Mouse (Mus musculus) left cerebral cortex, postnatal 36 days (tissue): ENCODE measurements at regions not wholly inside any gene's neighbourhood (a gene's known extent, or its start where the extent isn't known, plus 50 kb on each side); places are given as distances from the start of the nearest gene placed in this dataset.

Experiments
- DNase-seq, 2 experiments: peaks; one replicate each; pipeline ENCODE4 v3.0.0; 2021 to 2022; ENCODE audit warnings: low spot score in 2 of 2, mixed read lengths in 1 of 2
- intact Hi-C: fragments of 180-260 bp; cut with DNase I; formaldehyde crosslinking; loops from one replicate; pipeline ENCODE4 v1.15.1; 2025

DNA sequence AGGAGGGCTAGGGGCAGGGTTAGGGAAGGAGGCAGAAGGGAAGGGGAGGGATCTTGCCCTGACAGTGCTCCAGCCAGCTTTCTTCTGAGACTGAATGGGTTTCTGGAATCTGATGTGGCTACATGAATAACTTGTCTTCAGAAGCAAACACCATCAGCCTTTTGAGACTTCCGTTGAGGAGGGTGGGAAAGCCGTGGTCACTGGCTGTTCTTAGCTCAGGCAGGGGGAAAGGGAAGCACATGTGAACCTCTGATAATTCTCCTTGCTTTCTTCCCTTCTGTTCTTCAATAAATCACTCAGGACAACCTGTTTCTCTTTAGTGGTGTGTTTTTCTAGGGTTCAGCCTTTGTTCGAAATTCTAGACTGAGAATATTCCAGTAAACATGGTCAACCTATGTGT lies 148.9 kb downstream of the Bcl11a start:
- intact Hi-C loops = no loop called here
- DNase-seq = no peak

DNA sequence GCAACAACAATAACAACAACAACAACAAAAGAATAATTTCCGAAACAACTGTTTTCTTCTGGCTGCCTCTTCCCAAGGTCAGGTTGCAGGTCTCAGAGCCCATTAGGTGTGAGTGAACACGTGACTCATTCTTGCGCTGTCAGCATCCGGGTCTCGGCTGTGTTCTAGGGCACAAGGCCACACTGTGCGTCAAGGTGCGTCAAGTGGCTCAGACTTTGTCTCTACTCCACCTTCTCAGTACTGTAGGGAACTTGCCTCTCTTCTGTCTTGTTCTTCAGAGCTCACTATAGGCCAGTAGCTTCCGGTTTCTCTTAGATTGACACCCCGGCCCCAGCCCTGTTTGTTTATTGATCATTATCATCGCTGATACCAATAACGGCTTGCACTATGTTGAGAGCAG lies 155.5 kb downstream of the Bcl11a start:
- intact Hi-C loops = no loop called here
- DNase-seq = no peak

DNA sequence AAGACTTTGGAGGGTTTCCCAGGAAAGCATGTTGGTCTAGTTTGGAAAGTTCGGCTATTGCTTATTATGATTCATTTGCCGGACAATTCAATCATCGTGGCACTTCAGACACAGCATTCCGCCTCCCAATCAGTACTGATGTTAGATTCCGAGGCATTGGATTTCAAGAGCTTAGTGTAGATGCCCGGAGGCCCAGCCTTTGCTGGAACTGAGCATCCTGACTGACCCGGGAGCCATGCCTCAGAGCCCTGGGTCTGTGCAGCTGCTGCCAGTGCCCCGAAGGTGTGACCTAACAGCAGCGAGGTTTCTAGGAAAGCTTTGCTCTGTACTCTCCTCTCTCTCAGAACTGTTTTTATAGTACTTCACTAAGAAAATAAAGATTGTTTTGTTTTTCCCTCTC lies 156.0 kb downstream of the Bcl11a start:
- DNase-seq = no peak
- intact Hi-C loops = no loop called here

DNA sequence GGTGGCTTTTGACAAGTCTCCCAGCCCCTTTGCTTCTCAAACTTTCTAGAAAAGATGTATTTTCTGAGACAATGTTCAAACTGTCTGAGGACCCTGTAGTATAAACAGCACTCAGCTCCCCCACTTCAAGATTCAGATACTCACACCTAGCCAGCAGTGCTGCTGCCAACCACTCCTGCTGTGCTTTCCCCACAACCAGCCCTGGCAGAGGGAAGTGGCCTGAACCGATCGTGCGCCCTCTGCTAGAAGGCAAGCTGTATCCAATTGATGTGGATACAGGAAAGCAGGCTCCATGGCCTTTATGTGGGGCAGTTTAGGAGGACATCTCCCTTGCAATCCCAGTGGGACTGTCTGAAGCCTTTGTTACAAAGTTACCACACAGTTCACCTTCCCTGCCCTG lies 156.6 kb downstream of the Bcl11a start:
- intact Hi-C loops = no loop called here

GRCm38 (mm10) chr11:24235326-24235725 lies 157.5 kb downstream of the Bcl11a start:
- DNase-seq = no peak
- intact Hi-C loops = no loop called here

More for the DNA sequence above, 156.6 kb downstream of the Bcl11a start:
- no peak for DNase-seq

- intact Hi-C loops = no loop called here
- DNase-seq = no peak
These were observed 161.8 kb downstream of the Bcl11a start for GRCm38 (mm10) chr11:24239631-24240030.

GRCm38 (mm10) chr11:24242096-24242495 lies 164.2 kb downstream of the Bcl11a start:
- DNase-seq = no peak
- intact Hi-C loops = no loop called here

- DNase-seq = no peak
- intact Hi-C loops = no loop called here
These were observed 165.0 kb downstream of the Bcl11a start for GRCm38 (mm10) chr11:24242888-24243287.

GRCm38 (mm10) chr11:24245390-24245789 lies 167.5 kb downstream of the Bcl11a start:
- intact Hi-C loops = no loop called here

DNA sequence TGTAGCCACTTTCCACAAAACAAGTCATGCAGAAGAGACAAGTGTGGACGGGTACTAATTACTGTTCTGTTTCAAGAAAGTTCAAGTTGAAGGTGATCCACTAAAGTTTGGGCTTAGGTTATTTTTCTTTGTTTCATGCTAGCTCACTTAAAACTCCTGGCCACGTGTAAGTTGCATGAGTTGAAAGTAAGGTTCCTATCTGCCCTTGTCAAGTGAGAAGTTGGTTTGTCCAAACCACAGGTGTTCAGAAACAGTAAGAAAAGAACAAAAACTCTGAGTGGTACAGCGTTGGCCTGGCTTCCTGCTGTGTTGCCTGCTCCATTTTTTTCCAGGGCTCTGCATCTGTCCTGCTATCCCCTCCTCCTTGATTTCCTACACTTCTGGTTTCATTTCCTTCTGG lies 168.5 kb downstream of the Bcl11a start:
- intact Hi-C loops = no loop called here
- DNase-seq = no peak

More at GRCm38 (mm10) chr11:24245390-24245789, 167.5 kb downstream of the Bcl11a start:
- DNase-seq = no peak

DNA sequence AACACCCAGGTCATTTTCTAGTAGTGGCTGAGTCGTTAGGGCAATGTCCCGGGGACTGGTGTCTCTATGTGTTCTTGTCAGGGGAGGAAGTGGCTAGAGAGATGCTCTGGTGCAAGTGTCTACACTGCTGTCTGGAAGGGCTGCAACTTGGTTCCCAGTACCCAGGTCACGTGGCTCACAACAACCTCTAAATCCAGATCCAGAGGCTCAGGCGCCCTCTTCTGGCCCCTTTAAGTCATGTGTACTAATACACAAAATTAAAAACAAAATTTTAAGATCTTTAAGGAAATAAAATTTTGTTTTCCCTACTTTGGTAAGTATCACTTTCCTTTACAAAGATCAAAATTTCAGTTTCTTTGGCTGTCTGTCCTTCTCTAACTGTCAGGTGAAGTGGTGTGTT lies 169.4 kb downstream of the Bcl11a start:
- intact Hi-C loops = no loop called here
- DNase-seq = no peak

GRCm38 (mm10) chr11:24251516-24251915 lies 173.7 kb downstream of the Bcl11a start:
- intact Hi-C loops = no loop called here
- DNase-seq = no peak

- intact Hi-C loops = no loop called here
- DNase-seq = no peak
These were observed 177.6 kb downstream of the Bcl11a start for GRCm38 (mm10) chr11:24255201-24256060.

DNA sequence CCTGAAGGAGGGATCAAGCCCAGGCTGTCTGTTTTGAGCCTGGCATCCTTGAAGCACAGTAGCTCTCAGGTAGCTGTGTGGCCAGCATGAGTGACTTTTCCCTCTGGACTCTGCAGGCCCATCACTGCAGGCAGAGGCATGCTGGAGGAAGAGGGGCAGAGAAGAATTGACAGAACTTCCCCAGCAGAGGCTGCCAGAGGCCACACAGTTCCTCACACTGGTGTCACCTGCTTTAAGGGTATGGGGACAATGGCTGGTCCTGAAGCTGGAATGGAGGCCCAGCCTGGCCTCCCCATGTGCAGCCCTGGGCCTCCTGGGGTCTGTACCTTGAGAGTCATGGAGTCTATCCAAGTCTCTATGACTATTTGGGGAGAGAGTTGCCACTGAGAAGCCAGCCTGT lies 179.9 kb downstream of the Bcl11a start:
- intact Hi-C loops = no loop called here
- DNase-seq = no peak

DNA sequence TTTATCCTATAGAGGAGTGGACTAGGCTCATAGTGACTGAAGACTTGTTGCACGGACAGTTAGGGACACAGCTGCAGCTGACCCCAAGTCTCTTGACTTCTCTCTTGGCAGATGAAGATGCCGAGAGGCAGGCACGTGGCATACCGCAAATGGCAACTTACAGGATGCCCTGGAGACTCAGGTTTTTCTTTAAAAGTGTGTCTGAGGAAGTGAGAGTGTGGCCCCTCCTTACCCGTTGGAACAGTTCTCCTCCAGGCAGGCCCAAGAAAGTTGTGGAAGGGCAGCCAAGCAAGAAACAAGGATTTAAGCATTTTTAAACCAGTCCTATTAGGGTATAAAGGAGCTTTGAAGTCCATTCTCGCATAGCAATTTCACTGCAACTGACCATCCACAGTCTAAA lies 180.5 kb downstream of the Bcl11a start:
- no peak for DNase-seq
- intact Hi-C loops = no loop called here

DNA sequence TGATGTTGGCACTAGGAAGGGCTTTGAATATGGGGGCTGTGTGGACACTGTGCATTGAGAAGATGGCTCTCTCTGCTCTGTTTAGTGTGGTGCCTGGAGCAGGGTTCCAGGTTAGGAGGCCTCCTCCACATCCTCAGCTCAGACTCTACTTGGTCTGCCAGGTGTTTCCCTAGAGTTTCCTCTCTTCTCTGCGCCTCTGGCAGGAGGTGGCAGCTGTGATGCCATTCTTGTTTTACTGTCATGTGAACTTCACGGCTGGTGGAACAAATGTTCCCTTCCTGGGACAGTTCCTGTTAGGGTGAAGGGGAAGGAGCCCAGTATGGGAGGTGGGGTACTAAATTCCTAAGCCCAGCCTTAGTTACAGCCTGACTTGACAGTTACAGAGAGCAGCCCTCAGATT lies 181.8 kb downstream of the Bcl11a start:
- DNase-seq = no peak
- intact Hi-C loops = no loop called here

DNA sequence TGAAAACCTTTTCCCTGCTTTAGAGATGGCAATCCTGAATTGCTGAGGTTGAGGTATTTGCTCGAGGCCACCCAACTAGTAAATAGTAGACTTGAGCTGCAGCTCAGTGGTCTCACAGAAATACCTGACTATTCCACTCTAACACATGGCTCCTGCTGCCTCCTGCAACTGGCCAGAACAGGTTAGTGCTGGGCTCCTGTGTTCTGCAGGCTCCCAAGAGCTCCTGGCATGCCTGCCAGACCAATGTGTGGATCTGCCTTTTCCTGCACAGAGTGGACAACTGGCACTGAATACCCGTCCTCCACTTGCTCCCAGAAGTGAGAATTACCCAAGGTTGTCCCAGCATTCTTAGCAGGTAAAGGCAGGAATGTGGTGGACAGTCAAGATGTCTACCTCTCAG lies 191.2 kb downstream of the Bcl11a start:
- intact Hi-C loops = no loop called here
- no peak for DNase-seq

GRCm38 (mm10) chr11:24281628-24282027 lies 203.8 kb downstream of the Bcl11a start:
- intact Hi-C loops = no loop called here
- DNase-seq = peak in 1 of 2 experiments; percentile 17

DNA sequence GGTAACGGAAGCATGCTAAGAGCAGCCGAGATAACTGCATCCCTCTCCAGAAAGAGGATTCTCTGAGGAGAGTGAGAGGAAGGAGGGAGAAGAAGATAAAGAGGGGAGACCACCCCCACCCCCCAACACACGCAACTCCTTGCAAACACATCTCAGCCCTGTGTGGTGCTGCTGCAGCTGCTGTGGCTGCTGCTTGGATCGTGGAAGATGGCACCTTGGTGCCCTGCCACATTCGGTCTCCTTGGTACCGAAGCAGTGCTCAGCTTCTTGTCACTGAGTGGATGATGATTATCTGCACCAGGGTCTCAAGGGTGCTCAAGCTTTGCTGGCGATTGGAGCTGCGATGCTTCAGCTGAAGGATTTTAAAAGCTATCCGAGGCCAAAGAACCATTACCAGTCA lies 204.7 kb downstream of the Bcl11a start:
- intact Hi-C loops = no loop called here
- DNase-seq = no peak

- DNase-seq = no peak
- intact Hi-C loops = no loop called here
These were observed 208.6 kb downstream of the Bcl11a start for GRCm38 (mm10) chr11:24286129-24287108.

- intact Hi-C loops = no loop called here
- DNase-seq = no peak
These were observed 215.4 kb downstream of the Bcl11a start for GRCm38 (mm10) chr11:24293209-24293608.
